Mouse (Mus musculus) large intestine, adult 2 months (tissue): ENCODE measurements around the gene Hemk1. TPM values are rescaled to one million over a fixed set of nuclear protein-coding genes. Genes with fewer than 3 reads are reported as not detected.
"Not testable (repeated sequence)": the region's sequence is repeated elsewhere in the genome, so short reads cannot be mapped to it uniquely, and the experiment has no call there.

Experiments
- DNase-seq: peaks from one replicate; pipeline ENCODE4 v3.0.0-alpha.2; 2012; ENCODE audit warnings: low read depth, low spot score
- WGBS: fragments of 180-500 bp; shearing (Covaris S2); methylation state at CpG from one replicate; pipeline ENCODE4 v1.1.7; 2018; 5-methylcytosine and 5-hydroxymethylcytosine counted together
- polyA plus RNA-seq: library from polyadenylated mRNA; depleted of rRNA; stranded (reverse); fragments of >200 nt; gene quantifications from 2 replicates; pipeline ENCODE4 v1.2.3, GENCODE M21; 2012

Hemk1 gene
- polyA plus RNA-seq, 1 experiment, result 12.8 TPM

DNA sequence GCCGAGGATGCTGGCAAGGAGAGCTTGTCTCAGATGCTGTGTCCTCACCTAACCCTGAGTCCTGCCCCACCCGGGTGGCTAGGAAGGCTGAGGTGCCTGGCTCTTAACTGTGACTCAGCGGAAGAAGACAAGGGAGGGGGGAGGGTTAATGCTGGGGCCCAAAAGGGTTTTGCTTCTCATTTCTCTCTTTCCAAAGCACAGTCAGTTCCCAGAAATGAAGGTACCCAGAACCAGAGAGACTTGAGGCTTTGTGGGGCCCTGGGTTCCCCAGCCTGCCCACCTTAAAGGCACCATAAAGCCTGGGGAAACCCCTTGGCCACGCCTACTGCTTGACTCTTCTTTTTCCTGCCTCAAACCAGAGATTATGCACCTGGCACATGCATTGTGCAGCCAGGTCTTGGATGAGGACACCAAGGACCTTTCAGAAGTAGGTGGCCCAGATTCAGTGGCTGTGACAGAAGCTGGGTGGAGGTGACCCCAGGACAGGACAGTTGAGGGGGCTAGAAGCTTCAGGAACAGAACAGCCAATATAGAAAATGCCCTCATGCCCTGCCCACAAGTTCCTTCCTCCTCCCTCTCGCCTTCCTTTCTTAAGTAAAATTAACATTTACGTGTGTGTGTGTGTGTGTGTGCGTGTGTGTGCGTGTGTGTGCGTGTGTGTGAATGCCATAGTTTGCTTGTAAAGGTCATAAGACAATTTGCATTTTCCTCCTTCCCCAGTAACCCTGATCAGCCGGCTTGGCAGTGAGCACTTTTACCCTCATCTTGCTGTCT is 25.2 kb downstream of the Hemk1 start:
- no peak for DNase-seq
- 21% methylated on average over 10 of the region's 10 CpGs for WGBS

DNA sequence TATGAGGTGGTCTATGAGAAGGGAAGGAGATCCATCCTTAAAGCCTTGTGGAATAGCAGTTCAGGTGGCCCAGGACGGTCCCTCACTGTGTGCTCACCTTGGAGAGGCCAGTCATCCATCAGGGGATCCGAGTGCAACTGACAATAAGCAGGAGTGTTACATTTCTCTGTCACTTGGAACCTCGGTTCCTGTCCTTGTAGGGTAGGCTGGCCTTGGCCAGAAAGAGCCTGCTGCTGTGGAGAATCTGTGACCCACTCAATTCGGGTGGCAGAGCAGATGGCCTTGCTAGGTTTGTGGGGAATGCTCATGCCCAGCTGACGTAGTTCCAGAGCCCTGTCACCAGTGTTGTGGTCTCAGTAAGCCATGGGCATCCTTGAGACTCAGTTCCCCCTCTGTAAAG is 28.6 kb downstream of the Hemk1 start:
- WGBS, result 87% methylated on average over 5 of the region's 5 CpGs

DNA sequence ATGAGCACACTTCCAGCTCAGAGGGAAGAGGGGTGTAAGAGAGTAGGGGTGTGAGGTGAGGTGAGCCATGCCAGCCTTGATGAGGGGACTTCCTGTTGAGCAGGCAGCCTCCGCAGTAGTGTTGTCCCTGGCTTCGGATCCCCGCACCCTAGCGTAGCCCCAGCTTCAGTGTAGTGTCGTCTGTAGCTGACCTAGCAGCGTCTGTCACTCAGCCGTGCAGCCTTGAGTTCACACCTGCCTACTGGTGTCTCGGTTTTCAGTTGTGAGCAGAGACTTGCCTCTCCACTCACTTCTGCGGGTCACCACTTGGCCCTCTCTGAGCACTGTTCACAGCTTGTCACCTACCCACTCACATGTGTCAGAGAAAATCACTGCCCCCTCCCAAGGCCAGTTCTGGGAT is 29.0 kb downstream of the Hemk1 start:
- 87% methylated on average over 9 of the region's 9 CpGs for WGBS

More for the DNA sequence above, 28.6 kb downstream of the Hemk1 start:
- no peak for DNase-seq

DNA sequence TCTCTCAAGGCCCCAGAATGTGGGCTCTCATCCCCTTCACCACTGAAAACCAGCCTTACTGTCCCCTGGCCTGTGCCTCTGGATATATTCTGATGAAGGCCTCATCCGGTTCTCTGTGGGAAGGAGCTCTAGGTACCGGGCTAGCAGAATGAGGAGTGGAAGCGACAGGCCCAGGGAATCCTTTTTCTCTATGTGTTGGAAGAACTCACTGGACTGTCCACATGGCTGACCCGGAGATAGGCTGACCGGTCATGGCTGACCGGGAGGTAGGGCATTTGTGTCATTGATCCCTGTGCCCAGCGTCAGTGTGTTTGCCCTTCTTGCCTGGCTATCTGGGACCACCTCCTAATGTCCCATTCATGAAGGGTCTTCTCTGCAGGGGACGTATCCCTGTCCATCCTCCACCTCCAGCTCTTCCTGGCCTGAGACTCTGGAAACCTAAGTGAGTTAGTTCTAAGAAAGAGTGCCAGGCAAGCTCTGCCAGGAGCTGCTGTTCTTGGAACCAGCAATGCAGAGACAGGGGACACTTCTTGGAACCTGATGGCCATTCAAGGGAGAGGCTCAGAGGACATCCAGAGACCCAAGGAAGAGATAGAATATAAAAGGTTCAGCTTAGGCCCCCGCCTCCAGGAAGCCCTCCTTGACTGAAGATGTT is 29.7 kb downstream of the Hemk1 start:
- DNase-seq, result no peak
- WGBS, result 73% methylated on average over 9 of the region's 9 CpGs

More for the DNA sequence above, 29.0 kb downstream of the Hemk1 start:
- DNase-seq, result no peak

DNA sequence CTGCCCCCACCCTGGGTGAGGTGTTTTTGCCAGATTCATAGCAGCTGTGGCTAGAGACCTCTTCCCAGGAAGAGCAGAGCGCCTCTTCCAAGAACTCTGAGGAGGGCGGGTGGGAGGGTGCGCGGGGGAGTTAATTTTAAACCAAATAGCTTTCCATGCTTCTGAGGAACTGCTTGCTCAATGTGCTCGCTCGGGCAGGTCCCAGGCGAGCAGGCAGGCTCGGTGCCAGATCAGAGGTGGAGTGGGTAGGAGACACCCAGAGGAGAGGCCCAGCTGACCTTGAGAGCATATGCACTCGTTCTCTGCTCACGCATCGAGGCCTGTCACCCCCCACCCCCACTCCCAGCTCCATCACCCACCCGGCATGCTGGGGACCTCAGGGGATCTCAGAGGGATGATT is 30.3 kb downstream of the Hemk1 start:
- no peak for DNase-seq
- WGBS, result 6% methylated on average over 12 of the region's 12 CpGs

DNA sequence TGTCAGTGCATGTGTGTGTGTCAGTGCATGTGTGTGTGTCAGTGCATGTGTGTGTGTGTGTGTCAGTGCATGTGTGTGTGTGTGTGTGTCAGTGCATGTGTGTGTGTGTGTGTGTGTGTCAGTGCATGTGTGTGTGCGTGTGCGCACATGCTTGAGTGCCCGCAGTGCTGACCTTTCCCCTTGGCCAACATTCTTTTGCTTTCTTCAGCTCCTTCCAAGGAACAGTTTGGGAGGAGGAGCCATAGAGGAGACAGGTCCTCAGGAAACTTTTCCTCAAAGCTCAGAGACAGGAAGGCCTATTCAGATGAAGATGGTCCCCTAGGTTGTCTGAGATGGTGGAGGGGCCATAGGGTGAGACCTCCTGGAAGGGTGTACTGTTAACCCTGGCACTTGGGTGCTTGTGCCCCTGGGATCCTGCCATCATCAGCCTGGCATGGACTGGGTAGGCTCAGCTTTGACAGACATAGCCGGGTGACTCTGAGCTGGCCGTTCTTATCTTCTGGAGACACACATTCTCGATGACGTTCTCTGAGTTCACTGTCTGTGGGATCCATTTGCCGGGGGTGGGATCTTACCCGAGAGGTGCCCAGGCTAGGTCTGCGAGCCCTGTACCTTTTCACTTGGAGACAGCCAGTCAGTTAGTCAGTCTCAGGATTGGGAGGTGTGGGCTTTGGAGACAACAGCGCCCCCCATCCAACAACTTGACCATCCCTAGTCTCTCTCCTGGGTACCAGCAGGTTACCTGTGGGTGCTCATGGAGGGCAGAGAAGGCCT is 30.9 kb downstream of the Hemk1 start:
- DNase-seq, result no peak
- 37% methylated on average over 11 of the region's 11 CpGs for WGBS

DNA sequence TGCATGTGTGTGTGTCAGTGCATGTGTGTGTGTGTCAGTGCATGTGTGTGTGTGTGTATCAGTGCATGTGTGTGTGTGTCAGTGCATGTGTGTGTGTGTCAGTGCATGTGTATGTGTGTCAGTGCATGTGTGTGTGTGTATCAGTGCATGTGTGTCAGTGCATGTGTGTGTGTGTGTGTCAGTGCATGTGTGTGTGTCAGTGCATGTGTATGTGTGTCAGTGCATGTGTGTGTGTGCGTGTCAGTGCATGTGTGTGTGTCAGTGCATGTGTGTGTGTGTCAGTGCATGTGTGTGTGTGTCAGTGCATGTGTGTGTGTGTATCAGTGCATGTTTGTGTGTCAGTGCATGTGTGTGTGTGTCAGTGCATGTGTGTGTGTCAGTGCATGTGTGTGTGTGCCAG is 31.5 kb downstream of the Hemk1 start:
- not testable (repeated sequence) for DNase-seq

DNA sequence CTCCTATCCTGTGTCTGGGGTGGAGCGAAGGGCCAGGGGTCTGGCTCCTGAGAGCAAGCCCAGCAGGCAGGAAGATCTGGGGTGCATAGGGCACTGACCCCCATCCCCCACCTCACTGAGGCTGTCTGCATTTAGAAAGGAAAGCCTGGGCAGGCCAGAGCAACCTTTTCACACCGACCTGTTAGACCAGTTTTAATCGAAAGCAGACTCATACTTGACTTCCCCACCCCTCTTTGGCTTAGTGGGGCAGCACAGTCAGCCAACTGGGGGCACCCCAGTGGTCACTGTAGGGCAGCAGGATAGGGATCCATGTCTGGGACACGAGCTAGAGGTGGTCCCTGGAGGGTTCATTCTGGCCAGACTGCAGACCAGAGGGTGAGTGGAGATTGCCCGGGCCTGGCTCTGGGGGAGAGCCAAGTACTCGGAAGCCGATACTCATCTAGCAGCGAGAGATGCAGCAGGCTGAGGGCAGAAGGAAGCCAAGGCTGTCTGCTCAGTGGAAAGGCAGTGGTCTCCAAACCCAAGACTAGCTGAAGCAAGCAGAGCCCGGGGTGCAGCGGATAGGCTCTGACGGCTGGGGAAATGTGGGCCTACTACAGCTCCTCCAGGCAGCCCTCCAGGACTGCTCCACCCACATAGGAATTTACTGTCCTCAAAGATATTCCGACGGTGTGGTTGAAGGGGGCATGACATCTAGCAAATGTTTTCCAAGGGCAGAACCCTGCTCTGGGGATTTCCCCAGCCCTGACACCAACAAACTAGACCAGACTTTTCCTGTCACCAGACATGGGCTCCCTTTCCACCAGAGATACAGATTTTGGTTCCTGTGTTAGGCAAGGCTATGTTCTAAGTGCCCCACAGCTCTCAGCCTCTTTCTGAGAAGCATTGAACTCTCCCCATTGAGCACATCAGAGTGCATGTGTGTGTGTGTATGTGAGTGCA is 32.3 kb downstream of the Hemk1 start:
- DNase-seq, result no peak
- WGBS, result 19% methylated on average over 13 of the region's 13 CpGs

More for the DNA sequence above, 31.5 kb downstream of the Hemk1 start:
- 100% methylated on average over 1 of the region's 1 CpGs for WGBS

DNA sequence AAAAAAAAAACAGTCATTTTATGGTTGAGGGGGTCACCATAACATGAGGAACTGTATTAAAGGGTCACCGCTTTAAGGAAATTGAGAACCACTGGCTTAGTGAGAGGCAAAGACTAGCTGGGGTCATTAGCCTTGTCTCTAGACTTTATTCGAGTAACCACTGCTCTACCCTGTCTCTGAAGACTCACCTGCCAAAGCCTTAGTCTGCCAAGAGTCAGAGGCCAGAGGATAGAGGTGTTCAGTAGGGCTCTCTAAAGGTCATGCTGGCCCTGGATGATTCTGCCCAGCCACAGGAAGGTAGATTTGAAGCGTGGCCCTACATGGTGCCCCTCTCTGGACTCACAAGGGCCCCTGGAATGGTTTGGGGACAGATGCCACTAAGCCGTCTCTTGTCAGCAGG is 33.1 kb downstream of the Hemk1 start:
- no peak for DNase-seq
- WGBS, result 87% methylated on average over 4 of the region's 4 CpGs

DNA sequence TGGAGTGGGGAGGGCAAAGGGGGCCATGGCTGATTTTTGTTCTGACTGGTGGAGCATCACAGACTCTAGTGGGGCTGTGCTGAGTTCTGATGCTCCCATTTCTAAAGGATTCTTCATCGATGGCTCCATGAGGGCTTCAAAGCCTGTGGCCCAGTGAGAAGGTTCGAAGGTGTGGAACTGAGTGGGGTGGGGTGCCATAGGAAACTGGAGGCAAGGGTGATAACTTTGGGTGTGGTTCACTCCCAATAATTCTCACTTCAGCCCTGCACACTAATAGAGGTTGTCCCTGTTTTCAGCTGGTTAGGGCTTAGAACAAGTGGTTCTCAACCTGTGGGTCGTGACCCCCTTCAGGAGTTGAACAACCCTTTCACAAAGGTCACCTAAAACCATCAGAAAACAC is 33.8 kb downstream of the Hemk1 start:
- no peak for DNase-seq
- 55% methylated on average over 3 of the region's 3 CpGs for WGBS

DNA sequence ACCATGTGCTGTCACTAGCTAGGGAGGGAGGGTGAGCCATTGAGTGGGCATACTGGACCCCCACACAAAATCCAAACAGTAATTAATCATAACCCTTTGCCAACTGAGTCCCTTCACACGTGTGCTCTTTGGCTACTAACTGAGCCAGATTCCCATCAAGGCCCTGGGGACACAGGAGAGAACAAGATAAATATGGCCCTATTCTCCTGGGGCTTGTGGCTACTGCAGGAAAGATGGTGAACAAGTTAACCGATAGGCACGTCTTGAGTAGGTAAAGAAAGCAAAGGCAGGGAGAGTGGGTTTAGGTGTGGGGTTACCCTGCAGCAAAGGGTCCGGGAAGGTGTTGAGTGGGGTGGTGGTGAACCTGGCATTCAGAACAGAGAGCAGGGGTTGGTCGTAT is 34.2 kb downstream of the Hemk1 start:
- no peak for DNase-seq
- WGBS, result 88% methylated on average over 5 of the region's 5 CpGs

DNA sequence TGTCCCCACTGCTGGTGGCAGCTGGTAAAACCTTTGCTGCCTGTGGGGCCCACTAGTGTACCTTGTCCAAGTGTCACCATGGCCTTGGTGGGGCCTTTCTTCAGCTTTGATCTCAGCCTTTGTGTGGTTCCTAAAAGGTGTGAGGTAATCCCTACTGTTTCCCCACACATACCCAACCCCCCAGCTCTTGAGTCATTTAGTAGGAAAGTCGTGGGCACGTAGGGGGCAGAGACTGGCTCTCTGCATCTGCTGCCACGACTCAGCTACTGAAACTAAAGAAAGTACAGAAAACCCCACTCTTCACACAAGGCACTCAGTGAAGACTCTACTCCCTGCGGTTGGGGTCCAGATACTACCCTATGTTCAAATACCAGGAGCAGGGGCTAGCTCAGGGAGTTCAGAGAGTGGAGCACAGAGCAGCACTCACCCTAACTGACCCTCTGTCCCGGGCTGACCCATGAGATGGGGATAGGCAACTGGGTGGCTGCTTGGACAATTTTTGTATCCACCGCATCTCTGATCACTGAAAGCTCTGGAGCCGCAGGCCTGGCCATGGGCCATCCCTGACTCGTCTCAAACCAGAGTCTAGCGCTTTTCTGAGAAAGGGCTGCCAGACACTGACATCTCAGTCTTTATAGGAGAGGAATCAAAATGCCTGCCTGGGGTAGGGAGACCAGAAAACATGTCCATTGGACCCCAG is 34.9 kb downstream of the Hemk1 start:
- 81% methylated on average over 9 of the region's 9 CpGs for WGBS

DNA sequence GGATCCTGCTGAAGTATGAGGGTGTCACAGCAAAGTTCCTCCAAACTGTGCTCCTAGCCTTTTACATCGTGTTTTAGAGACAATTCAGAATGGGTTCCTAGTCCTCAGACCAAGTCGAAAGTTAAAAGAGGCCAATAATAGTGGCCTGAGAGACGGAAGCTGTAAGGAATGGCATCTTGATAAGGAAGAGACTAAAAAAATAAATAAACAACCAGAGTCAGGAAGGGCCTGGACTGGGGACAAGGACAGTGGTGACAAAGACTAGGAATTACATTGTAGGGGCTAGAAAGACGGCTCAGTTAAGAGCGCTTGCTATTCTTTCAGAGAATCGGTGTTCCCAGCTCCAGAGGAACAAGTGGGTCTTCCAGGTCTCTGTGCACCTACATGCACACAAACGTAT is 35.6 kb downstream of the Hemk1 start:
- 59% methylated on average over 7 of the region's 7 CpGs for WGBS
- DNase-seq, result no peak

More for the DNA sequence above, 34.9 kb downstream of the Hemk1 start:
- no peak for DNase-seq

DNA sequence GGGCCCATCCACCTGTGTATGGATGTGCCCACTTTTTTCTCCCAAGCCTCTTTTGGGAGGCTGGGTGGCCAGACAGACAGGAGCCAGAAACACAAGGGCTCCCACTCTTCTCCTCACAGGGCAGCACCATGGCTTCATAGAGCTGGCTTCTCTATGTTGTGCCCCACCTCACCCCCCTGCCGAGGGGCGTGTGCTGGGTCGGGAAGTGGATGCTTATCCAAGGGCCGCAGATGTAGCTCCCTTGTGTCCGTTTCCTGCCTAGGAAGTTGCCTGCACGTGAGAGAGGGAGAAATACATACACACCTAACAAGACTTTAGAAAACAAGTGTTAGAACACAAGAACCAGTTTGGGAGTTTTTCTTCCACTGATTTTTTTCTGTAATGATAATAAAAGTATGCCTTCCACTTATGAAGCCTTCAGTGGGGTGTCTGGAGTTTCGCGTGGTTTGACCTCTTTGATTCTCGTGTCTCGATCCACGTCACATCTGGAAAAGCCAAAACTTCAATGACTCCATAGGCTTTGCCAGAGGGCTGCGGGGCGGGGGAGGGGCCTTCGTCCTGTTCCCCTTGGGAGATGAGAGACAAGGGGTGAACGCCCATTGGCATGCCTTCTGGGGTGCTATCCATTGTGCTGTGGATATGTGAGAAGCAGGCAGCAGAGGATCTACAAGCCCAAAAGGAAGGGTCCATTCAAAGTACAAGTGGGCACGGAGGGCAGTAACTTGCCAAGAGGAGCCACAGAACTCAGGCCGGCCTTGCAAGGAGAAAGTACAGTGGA is 36.4 kb downstream of the Hemk1 start:
- WGBS, result 86% methylated on average over 17 of the region's 17 CpGs
- no peak for DNase-seq

DNA sequence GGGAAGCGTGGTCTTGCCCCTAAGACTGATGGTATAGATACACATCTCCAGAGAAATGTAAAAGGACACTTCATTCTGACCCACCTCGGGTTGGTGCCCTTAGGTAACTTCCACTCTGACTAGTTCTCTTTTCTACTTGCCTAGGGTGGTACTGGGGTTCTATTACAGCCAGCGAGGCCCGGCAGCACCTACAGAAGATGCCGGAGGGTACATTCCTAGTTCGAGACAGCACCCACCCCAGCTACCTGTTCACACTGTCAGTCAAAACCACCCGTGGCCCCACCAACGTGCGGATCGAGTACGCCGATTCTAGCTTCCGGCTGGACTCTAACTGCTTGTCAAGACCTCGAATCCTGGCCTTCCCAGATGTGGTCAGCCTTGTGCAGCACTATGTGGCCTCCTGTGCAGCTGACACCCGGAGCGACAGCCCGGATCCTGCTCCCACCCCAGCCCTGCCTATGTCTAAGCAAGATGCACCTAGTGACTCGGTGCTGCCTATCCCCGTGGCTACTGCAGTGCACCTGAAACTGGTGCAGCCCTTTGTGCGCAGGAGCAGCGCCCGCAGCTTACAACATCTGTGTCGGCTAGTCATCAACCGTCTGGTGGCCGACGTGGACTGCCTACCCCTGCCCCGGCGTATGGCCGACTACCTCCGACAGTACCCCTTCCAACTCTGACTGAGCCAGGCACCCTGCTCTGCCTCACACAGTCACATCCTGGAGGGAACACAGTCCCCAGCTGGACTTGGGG is 37.8 kb downstream of the Hemk1 start:
- 90% methylated on average over 30 of the region's 30 CpGs for WGBS
- DNase-seq, result no peak

DNA sequence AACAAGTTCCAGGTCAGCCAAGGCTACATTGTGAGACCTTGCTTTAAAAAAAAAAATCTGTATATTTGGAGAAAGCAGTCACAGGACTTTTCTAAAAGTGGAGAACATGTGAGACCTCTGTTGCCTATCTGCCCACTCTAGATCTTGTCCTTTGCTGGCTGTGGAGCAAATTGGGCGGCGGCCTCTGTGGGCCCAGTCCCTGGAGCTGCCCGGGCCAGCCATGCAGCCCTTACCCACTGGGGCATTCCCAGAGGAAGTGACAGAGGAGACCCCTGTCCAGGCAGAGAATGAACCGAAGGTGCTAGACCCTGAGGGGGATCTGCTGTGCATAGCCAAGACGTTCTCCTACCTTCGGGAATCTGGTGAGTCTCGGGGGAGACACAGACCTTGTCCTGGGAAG is 38.4 kb downstream of the Hemk1 start:
- no peak for DNase-seq
- WGBS, result 90% methylated on average over 7 of the region's 7 CpGs

DNA sequence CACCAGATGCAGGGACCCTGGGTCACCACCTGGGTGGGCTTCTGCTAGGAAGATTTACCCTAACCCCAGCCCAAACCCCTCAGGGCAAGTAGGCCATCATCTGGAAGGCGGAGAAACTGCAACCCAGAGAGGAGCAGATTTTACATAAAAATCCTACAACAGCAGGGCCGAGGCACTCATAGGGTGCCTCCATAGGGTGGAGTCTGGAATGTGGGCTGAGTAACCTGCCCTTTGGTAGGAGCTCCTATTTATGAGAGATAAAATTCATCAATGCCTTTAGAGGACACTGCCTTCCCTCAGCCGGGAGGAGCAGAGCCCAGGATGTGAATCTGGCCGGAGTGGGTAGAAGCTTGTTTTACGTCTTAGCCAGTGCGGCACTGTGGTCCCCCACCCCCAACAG is 39.3 kb downstream of the Hemk1 start:
- WGBS, result 42% methylated on average over 6 of the region's 6 CpGs

More for the DNA sequence above, 39.3 kb downstream of the Hemk1 start:
- DNase-seq, result no peak
